Mouse (Mus musculus) testis, adult 2 months (tissue): Measurements from ENCODE around the gene Ccl24. TPM values are rescaled to one million over a fixed set of nuclear protein-coding genes. Genes with fewer than 3 reads are reported as not detected.
"Not testable (repeated sequence)": the region's sequence is repeated elsewhere in the genome, so short reads cannot be mapped to it uniquely, and the experiment has no call there.

Experiments
- H3K27ac ChIP-seq: fragments of 200-500 bp; 2 replicates; pipeline ENCODE4 v1.5.1; 2012; ENCODE audit warnings: low read depth, low read length; ENCODE audit not compliant: control insufficient read depth, insufficient read depth
- H3K27me3 ChIP-seq: fragments of 200-500 bp; 2 replicates; pipeline ENCODE4 v1.6.1; 2012; ENCODE audit warnings: mild to moderate bottlenecking, low read length, moderate library complexity; ENCODE audit not compliant: control insufficient read depth, insufficient read depth
- H3K36me3 ChIP-seq: fragments of 200-500 bp; 2 replicates; pipeline ENCODE4 v1.6.1; 2012; ENCODE audit warnings: mild to moderate bottlenecking, low read length; ENCODE audit not compliant: control insufficient read depth, insufficient read depth
- H3K4me1 ChIP-seq: fragments of 200-500 bp; 2 replicates; pipeline ENCODE4 v1.6.1; 2012; ENCODE audit warnings: low read length; ENCODE audit not compliant: control insufficient read depth, insufficient read depth
- H3K4me3 ChIP-seq: fragments of 200-500 bp; 2 replicates; pipeline ENCODE4 v1.5.1; 2012; ENCODE audit warnings: low read depth, mild to moderate bottlenecking, low read length, moderate library complexity, mixed read lengths; ENCODE audit not compliant: control insufficient read depth
- CTCF ChIP-seq: fragments of 200-500 bp; IDR thresholded peaks from 2 replicates; pipeline ENCODE4 v1.5.1; 2012; ENCODE audit warnings: low read depth, mild to moderate bottlenecking, inconsistent platforms, low read length, moderate library complexity; ENCODE audit not compliant: control insufficient read depth, insufficient read depth, insufficient replicate concordance
- POLR2A ChIP-seq: fragments of 200-500 bp; IDR thresholded peaks from 2 replicates; pipeline ENCODE4 v1.6.1; 2012; ENCODE audit warnings: low read depth, mild to moderate bottlenecking, inconsistent platforms, low read length, moderate library complexity; ENCODE audit not compliant: control insufficient read depth
- polyA plus RNA-seq: library from polyadenylated mRNA; depleted of rRNA; stranded (reverse); fragments of >200 nt; gene quantifications from 2 replicates; pipeline ENCODE4 v1.2.3, GENCODE M21; 2012; rRNA removed

The Ccl24 gene
- 0.15 and 0.23 TPM in 2 replicates for polyA plus RNA-seq

- Histone ChIP-seq H3K4me3 (no peak within 1 kb of the TSS), H3K27me3 (no peaks in the 10 kb centered on the region)
These were observed at the start of gene Ccl24 for GRCm38 (mm10) chr5:135573006-135573405. Ccl24 (minus strand) TSS chr5:135573049.

GRCm38 (mm10) chr5:135621725-135622124 is 48.9 kb upstream of the Ccl24 start:
- H3K27me3 ChIP-seq = no peaks in the 10 kb centered on the region
- no peak overlapping the region for H3K4me3 ChIP-seq
- no peak for TF ChIP-seq POLR2A
- no peak for TF ChIP-seq CTCF
- H3K36me3 ChIP-seq = no peaks in the 10 kb centered on the region
- no peak overlapping the region for H3K27ac ChIP-seq
- peaks cover 4% of the 10 kb centered on the region for H3K4me1 ChIP-seq

More at GRCm38 (mm10) chr5:135573006-135573405, at the start of gene Ccl24:
- Histone ChIP-seq H3K36me3 (no peaks in the 10 kb centered on the region), H3K4me1 (no peaks in the 10 kb centered on the region; the same call in 1 of the 2 replicates), H3K27ac (no peak within 1 kb of the TSS)
- TF ChIP-seq POLR2A (no peak), CTCF (no peak)

- Histone ChIP-seq H3K4me1 (peaks cover 4% of the 10 kb centered on the region), H3K27ac (no peak overlapping the region), H3K4me3 (no peak overlapping the region), H3K27me3 (no peaks in the 10 kb centered on the region), H3K36me3 (no peaks in the 10 kb centered on the region)
- TF ChIP-seq POLR2A (no peak), CTCF (no peak)
These were observed 47.7 kb upstream of the Ccl24 start for GRCm38 (mm10) chr5:135620526-135620925.

GRCm38 (mm10) chr5:135619741-135620140 is 46.9 kb upstream of the Ccl24 start:
- not testable (repeated sequence) for H3K4me1 ChIP-seq, H3K27me3 ChIP-seq, H3K36me3 ChIP-seq, H3K4me3 ChIP-seq, H3K27ac ChIP-seq

- TF ChIP-seq CTCF = no peak
- no peak for TF ChIP-seq POLR2A
- H3K4me1 ChIP-seq = no peaks in the 10 kb centered on the region
- no peak overlapping the region for H3K4me3 ChIP-seq
- no peaks in the 10 kb centered on the region for H3K27me3 ChIP-seq
- no peaks in the 10 kb centered on the region for H3K36me3 ChIP-seq
- H3K27ac ChIP-seq = no peak overlapping the region
These were observed 36.9 kb upstream of the Ccl24 start for GRCm38 (mm10) chr5:135609794-135610193.

GRCm38 (mm10) chr5:135607581-135607980 is 34.7 kb upstream of the Ccl24 start:
- no peaks in the 10 kb centered on the region for H3K27me3 ChIP-seq
- no peak overlapping the region for H3K27ac ChIP-seq
- no peaks in the 10 kb centered on the region for H3K36me3 ChIP-seq
- H3K4me3 ChIP-seq = no peak overlapping the region
- no peaks in the 10 kb centered on the region for H3K4me1 ChIP-seq
- no peak for TF ChIP-seq POLR2A
- TF ChIP-seq CTCF = no peak

GRCm38 (mm10) chr5:135606717-135607116 is 33.9 kb upstream of the Ccl24 start:
- H3K36me3 ChIP-seq, H3K27me3 ChIP-seq, H3K4me3 ChIP-seq, H3K27ac ChIP-seq, H3K4me1 ChIP-seq: not testable (repeated sequence)

- not testable (repeated sequence) for H3K36me3 ChIP-seq, H3K4me1 ChIP-seq, H3K27ac ChIP-seq, H3K4me3 ChIP-seq, H3K27me3 ChIP-seq
These were observed 31.8 kb upstream of the Ccl24 start for GRCm38 (mm10) chr5:135604643-135605042.
